Mouse (Mus musculus): ENCODE results near the gene Rab6a. TPM values are rescaled to one million over a fixed set of nuclear protein-coding genes. Genes with fewer than 3 reads are reported as not detected.

Rab6a gene
- total and polyA plus RNA-seq, 3 experiments = 43.2 to 92.8 (median 58.4) TPM

GRCm38 (mm10) chr7:100572704-100573103 lies 34.5 kb upstream of the Rab6a start:
- H3K9me3 ChIP-seq (replicated peaks; ENCODE audit: insufficient read depth, low read length) = no peaks in the 10 kb centered on the region
- no peaks in the 10 kb centered on the region for H3K27me3 ChIP-seq (ENCODE audit: control insufficient read depth in 1 of 2, insufficient read depth in 2 of 2, low read length in 2 of 2)
- peaks cover 0 to 22% of the 10 kb centered on the region in 2 experiments; a peak in 2 of 4 replicates for H3K36me3 ChIP-seq (ENCODE audit: control insufficient read depth in 1 of 2, insufficient read depth in 2 of 2, low read length in 2 of 2)
- TF ChIP-seq TAL1 (IDR thresholded peaks at IDR 0.05; ENCODE audit: low read length) (no peak), NELFE (IDR thresholded peaks at IDR 0.05; ENCODE audit: low read depth, low read length) (no peak), RCOR1 (IDR thresholded peaks at IDR 0.05; ENCODE audit: low read depth, low read length) (no peak), CTCF (IDR thresholded peaks at IDR 0.05 in 2 of 3, conservative IDR thresholded peaks at IDR 0.05 in 1 of 3; ENCODE audit: control insufficient read depth in 1 of 3, insufficient read depth in 1 of 3, low read depth in 2 of 3, low read length in 3 of 3, poor library complexity in 1 of 3, severe bottlenecking in 1 of 3) (no peak), SMC3 (IDR thresholded peaks at IDR 0.05; ENCODE audit: low read depth, low read length) (no peak), JUND (IDR thresholded peaks at IDR 0.05; ENCODE audit: low read depth, low read length) (no peak), GATA1 (IDR thresholded peaks at IDR 0.05; ENCODE audit: low read depth, low read length) (no peak), MAX (IDR thresholded peaks at IDR 0.05; ENCODE audit: low read length) (no peak), EP300 (IDR thresholded peaks at IDR 0.05; ENCODE audit: low read depth in 1 of 2, low read length in 2 of 2) (no peak), MAFK (IDR thresholded peaks at IDR 0.05; ENCODE audit: borderline replicate concordance, low read depth, low read length) (no peak), POLR2AphosphoS5 (IDR thresholded peaks at IDR 0.05; ENCODE audit: borderline replicate concordance, low read depth, low read length) (no peak), MAZ (IDR thresholded peaks at IDR 0.05; ENCODE audit: low read depth, low read length) (no peak), HCFC1 (IDR thresholded peaks at IDR 0.05; ENCODE audit: low read depth, low read length) (no peak), MEF2A (IDR thresholded peaks at IDR 0.05; ENCODE audit: extremely low read depth, insufficient replicate concordance, low read depth, low read length, poor library complexity, severe bottlenecking) (no peak), TCF12 (IDR thresholded peaks at IDR 0.05; ENCODE audit: low read depth, low read length) (no peak)
- H3K27ac ChIP-seq (ENCODE audit: control insufficient read depth, low read depth, low read length) = no peak overlapping the region
- no peak overlapping the region for H3K4me3 ChIP-seq (ENCODE audit: control insufficient read depth in 1 of 2, insufficient read depth in 1 of 2, low read depth in 2 of 2, low read length in 2 of 2)
- no peak for DNase-seq (ENCODE audit: low read depth, low spot score)
- peaks cover 1% of the 10 kb centered on the region; the same call in 1 of the 2 replicates for H3K79me2 ChIP-seq (ENCODE audit: control insufficient read depth, insufficient read depth, low read length, poor library complexity)
- peaks cover 12 to 16% of the 10 kb centered on the region in 2 experiments; a peak in 3 of 4 replicates for H3K4me1 ChIP-seq (ENCODE audit: control insufficient read depth in 1 of 2, insufficient read depth in 2 of 2, low read length in 2 of 2)
- no peak overlapping the region for H3K9ac ChIP-seq (ENCODE audit: control insufficient read depth, low read depth, low read length, poor library complexity, severe bottlenecking)

DNA sequence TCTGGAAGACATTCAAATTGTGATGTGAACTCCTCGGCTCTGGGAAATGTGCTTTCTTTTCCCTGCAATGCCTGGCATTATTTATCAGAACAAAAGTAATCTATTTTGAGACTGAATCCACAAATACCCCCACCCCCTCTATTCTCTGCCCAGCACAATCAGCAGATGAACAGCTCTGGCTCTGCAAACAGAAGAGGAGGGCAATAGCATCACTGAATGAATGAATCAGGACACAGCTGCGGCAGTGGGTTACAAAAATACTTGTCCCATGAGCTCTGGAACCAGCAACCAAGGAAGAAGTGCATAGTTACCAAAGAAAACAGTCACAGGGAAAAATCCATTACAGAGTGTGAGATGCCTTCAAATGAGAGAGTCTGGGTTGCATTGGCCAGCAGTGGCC lies 28.4 kb upstream of the Rab6a start:
- H3K4me1 ChIP-seq (ENCODE audit: control insufficient read depth in 1 of 2, insufficient read depth in 2 of 2, low read length in 2 of 2) = peaks cover 2% of the 10 kb centered on the region in 2 experiments; a peak in 3 of 4 replicates
- peaks cover 1% of the 10 kb centered on the region for H3K79me2 ChIP-seq (ENCODE audit: control insufficient read depth, insufficient read depth, low read length, poor library complexity)
- no peak overlapping the region for H3K4me3 ChIP-seq (ENCODE audit: control insufficient read depth in 1 of 2, insufficient read depth in 1 of 2, low read depth in 2 of 2, low read length in 2 of 2)

More for the DNA sequence above, 28.4 kb upstream of the Rab6a start:
- Histone ChIP-seq H3K27ac (ENCODE audit: control insufficient read depth, low read depth, low read length) (no peak overlapping the region), H3K36me3 (ENCODE audit: control insufficient read depth in 1 of 2, insufficient read depth in 2 of 2, low read length in 2 of 2) (peaks cover 0 to 11% of the 10 kb centered on the region in 2 experiments; a peak in 2 of 4 replicates), H3K9me3 (replicated peaks; ENCODE audit: insufficient read depth, low read length) (no peaks in the 10 kb centered on the region), H3K9ac (ENCODE audit: control insufficient read depth, low read depth, low read length, poor library complexity, severe bottlenecking) (no peak overlapping the region), H3K27me3 (ENCODE audit: control insufficient read depth in 1 of 2, insufficient read depth in 2 of 2, low read length in 2 of 2) (no peaks in the 10 kb centered on the region)
- TF ChIP-seq ZMIZ1 (IDR thresholded peaks at IDR 0.05; ENCODE audit: low read depth, low read length) (no peak), MAZ (IDR thresholded peaks at IDR 0.05; ENCODE audit: low read depth, low read length) (no peak), ZC3H11A (IDR thresholded peaks at IDR 0.05; ENCODE audit: low read depth, low read length) (no peak), ELF1 (IDR thresholded peaks at IDR 0.05; ENCODE audit: low read depth, low read length) (no peak), HCFC1 (IDR thresholded peaks at IDR 0.05; ENCODE audit: low read depth, low read length) (no peak), ZKSCAN1 (IDR thresholded peaks at IDR 0.05; ENCODE audit: low read depth, low read length) (no peak), NELFE (IDR thresholded peaks at IDR 0.05; ENCODE audit: low read depth, low read length) (no peak), ZNF384 (IDR thresholded peaks at IDR 0.05; ENCODE audit: low read depth, low read length) (no peak), CHD1 (IDR thresholded peaks at IDR 0.05; ENCODE audit: low read depth, low read length) (no peak), GATA1 (IDR thresholded peaks at IDR 0.05; ENCODE audit: low read depth, low read length) (no peak), EP300 (IDR thresholded peaks at IDR 0.05; ENCODE audit: low read depth in 1 of 2, low read length in 2 of 2) (no peak), MXI1 (IDR thresholded peaks at IDR 0.05; ENCODE audit: low read depth, low read length) (no peak), NRF1 (IDR thresholded peaks at IDR 0.05; ENCODE audit: insufficient read depth, low read depth, low read length, poor library complexity, severe bottlenecking) (no peak), USF1 (IDR thresholded peaks at IDR 0.05; ENCODE audit: low read depth, low read length) (no peak), E2F4 (IDR thresholded peaks at IDR 0.05; ENCODE audit: borderline replicate concordance, low read depth, low read length) (no peak), JUND (IDR thresholded peaks at IDR 0.05; ENCODE audit: low read depth, low read length) (no peak), USF2 (IDR thresholded peaks at IDR 0.05; ENCODE audit: borderline replicate concordance in 1 of 2, insufficient read depth in 1 of 2, low read depth in 1 of 2, low read length in 2 of 2) (no peak)
- DNase-seq (ENCODE audit: low read depth, low spot score) = no peak

Measured in MEL (cell line).